Mouse (Mus musculus) hematopoietic multipotent progenitor cell, adult 10-12 weeks (in vitro differentiated cells): ENCODE results near the gene Olfr560. TPM values are rescaled to one million over a fixed set of nuclear protein-coding genes. Genes with fewer than 3 reads are reported as not detected.

Experiments
- polyA plus RNA-seq: library from polyadenylated mRNA; stranded (reverse); fragments of >175 nt; gene quantifications from 2 replicates; pipeline ENCODE4 v1.2.3, GENCODE M21; 2012; ENCODE audit warnings: low replicate concordance

Olfr560 gene
- polyA plus RNA-seq, result not detected in 2 replicates

DNA sequence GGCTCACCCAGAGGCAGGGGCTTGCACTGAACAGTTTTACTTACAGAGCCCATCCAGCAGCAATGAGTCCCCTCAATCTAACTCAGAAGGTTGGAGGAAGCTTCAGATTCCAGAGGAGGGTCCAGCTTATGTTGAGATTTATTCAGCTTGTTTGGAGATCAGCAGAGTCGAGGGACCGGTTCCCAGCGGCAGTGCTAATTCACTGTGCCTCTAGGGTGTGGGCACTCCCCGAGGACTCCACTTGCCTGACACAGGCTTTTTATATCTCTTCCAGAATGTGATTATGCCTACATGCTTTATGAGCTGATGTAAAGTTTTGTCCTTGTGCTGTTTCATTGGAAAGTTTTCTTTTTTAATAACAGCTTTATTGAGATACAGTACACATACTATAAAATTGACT, at the start of gene Olfr560, which contains the start of gene Olfr78:
Gene Olfr560 (minus strand): TSS at position 101 of the 400 bp plus-strand sequence.
Gene Olfr78 (minus strand): TSS at position 206 of the 400 bp plus-strand sequence.

DNA sequence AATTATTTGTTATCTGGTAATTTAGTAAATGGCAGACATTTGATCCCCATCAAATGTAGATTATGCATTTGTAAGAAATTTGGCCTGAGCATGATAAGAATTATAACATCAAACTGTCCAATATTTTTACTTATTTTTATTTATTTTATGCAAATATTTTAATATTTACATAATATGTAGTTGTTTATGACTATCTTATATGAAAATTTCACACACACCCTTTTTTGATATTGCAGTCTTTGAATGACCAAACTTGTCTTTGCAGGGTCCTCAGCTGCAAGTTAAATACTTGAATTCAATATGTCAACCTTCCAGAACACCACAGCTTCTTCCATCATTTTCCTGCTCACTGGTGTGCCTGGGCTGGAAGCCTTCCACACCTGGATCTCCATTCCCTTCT, 44.0 kb upstream of the Olfr560 start, which contains the start of gene Olfr564:
Gene Olfr564 (plus strand): TSS at position 301 of the 400 bp plus-strand sequence.

DNA sequence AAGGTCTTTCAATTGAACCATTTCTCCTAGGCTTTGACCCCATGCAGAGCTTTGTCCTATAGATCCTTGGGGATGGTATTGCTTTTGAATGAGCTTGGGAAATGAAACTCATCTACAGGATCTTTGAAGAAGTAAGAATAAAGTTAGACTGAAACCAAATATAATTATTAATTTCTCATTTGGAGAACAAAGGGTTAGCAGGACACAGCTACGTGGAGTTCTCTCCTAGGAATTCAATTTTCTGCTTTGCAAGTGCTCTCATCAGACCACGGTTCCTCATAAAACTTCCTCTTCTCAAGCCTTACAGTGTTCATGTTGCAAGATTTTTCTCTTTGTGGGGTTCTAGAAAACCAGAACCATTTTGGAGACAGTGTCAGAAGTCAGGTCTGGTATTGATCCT, 11.8 kb upstream of the Olfr560 start, which contains the start of gene Olfr561:
Gene Olfr561 (plus strand): TSS at position 301 of the 400 bp plus-strand sequence.

DNA sequence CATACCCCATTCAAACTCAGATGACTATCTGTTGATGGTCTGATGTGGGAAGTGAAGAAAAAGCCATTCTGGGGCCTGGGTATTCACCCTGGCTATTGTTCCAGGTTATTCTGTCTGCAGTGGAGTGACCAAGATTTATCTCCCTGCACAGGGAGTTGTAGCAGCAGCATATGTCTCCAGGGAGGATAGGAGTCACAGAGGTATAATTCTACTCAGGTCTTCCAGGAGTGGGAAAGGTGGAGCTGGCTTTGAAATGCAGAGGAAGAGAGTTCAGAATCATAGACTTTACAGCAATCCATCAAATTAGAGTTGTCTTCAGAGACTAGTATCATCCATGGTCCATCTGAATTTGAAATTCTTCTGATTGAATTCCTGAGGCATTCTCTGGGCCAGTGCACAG, 31.8 kb downstream of the Olfr560 start, which contains the start of gene Olfr559:
Gene Olfr559 (minus strand): TSS at position 101 of the 400 bp plus-strand sequence.

DNA sequence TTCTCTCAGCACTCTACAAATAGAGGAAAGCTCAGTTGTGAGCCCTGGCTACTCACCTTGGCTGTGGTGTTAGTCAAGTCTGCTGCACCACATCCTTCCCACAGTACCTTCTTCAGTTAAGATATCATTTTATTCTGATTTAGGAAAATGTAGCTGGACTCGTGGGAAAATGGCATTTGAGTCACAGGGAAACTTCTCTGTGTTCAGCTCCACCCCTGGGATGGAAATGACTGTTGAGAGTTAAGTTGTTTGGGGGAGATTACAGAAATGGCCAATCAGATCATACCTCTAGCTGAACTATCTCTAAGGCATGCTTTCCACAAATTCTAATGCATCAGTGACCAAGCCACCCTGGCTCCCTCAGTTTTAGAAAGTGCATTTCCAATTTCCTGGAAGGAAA, 40.2 kb downstream of the Olfr560 start, which contains the start of gene Olfr33:
Gene Olfr33 (minus strand): TSS at position 101 of the 400 bp plus-strand sequence.

DNA sequence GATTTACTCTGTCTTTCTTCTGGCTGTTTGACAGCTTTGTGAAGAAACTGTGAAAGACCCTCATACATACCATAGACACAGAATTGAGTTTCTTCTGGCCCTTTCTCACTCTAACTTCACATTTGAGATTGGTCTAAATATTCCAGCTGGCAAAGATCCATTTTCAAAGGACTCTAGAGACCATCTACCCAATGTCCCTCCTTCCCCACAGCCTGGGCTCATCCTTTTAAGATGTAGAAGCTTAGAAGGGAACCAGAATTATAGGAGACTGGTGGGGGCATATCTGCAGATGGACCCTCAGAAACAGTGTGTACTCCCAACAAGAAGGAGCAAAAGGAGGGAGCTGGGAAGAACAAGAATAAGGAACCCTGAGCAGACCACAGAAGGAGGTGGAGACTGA, 57.3 kb downstream of the Olfr560 start, which contains the start of gene Olfr558:
Gene Olfr558 (plus strand): TSS at position 301 of the 400 bp plus-strand sequence.

Other genes with a start within 250 kb of the Olfr560 start
- gene Olfr547, start 224.6 kb downstream of the Olfr560 start, polyA plus RNA-seq, result not detected in 2 replicates
- gene Olfr548-ps1, start 218.5 kb downstream of the Olfr560 start, polyA plus RNA-seq, result not detected in 2 replicates
- gene Olfr549, start 209.5 kb downstream of the Olfr560 start, polyA plus RNA-seq, result not detected in 2 replicates
- 11.8 and 24.5 TPM in 2 replicates for gene Trim21, start 193.9 kb downstream of the Olfr560 start, polyA plus RNA-seq
- not detected in 2 replicates for gene Olfr550, start 187.9 kb downstream of the Olfr560 start, polyA plus RNA-seq
- not detected in 2 replicates for gene Olfr551, start 167.5 kb downstream of the Olfr560 start, polyA plus RNA-seq
- not detected in 2 replicates for gene Olfr552, start 161.6 kb downstream of the Olfr560 start, polyA plus RNA-seq
- gene Olfr553, start 141.1 kb downstream of the Olfr560 start, polyA plus RNA-seq, result not detected in 2 replicates
- gene Olfr554, start 120.9 kb downstream of the Olfr560 start, polyA plus RNA-seq, result not detected in 2 replicates
- gene Olfr555, start 100.5 kb downstream of the Olfr560 start, polyA plus RNA-seq, result not detected in 2 replicates
- gene Olfr556, start 94.5 kb downstream of the Olfr560 start, polyA plus RNA-seq, result not detected in 2 replicates
- gene Trim68, start 72.0 kb downstream of the Olfr560 start, polyA plus RNA-seq, result 5.2 and 5.8 TPM in 2 replicates
- gene Olfr557, start 63.5 kb downstream of the Olfr560 start, polyA plus RNA-seq, result not detected in 2 replicates
- gene Olfr558, start 57.2 kb downstream of the Olfr560 start, polyA plus RNA-seq, result not detected in 2 replicates
- not detected in 2 replicates for gene Olfr33, start 40.3 kb downstream of the Olfr560 start, polyA plus RNA-seq
- not detected in 2 replicates for gene Olfr559, start 31.9 kb downstream of the Olfr560 start, polyA plus RNA-seq
- gene Olfr78, start 105 bp upstream of the Olfr560 start, polyA plus RNA-seq, result not detected in 2 replicates
- not detected in 2 replicates for gene Olfr561, start 11.9 kb upstream of the Olfr560 start, polyA plus RNA-seq
- not detected in 2 replicates for gene Olfr564, start 44.1 kb upstream of the Olfr560 start, polyA plus RNA-seq
- not detected in 2 replicates for gene Olfr566, start 99.4 kb upstream of the Olfr560 start, polyA plus RNA-seq
- gene Olfr568, start 117.8 kb upstream of the Olfr560 start, polyA plus RNA-seq, result not detected in 2 replicates
- not detected in 2 replicates for gene Olfr569, start 131.5 kb upstream of the Olfr560 start, polyA plus RNA-seq
- not detected in 2 replicates for gene Olfr570, start 135.2 kb upstream of the Olfr560 start, polyA plus RNA-seq
- not detected in 2 replicates for gene Olfr571, start 158.2 kb upstream of the Olfr560 start, polyA plus RNA-seq
- gene Olfr572, start 165.0 kb upstream of the Olfr560 start, polyA plus RNA-seq, result not detected in 2 replicates
- not detected in 2 replicates for gene Olfr573-ps1, start 183.2 kb upstream of the Olfr560 start, polyA plus RNA-seq
- gene Olfr574, start 189.1 kb upstream of the Olfr560 start, polyA plus RNA-seq, result not detected in 2 replicates
- not detected in 2 replicates for gene Olfr575, start 199.4 kb upstream of the Olfr560 start, polyA plus RNA-seq
- gene Olfr576, start 203.3 kb upstream of the Olfr560 start, polyA plus RNA-seq, result not detected in 2 replicates
- not detected in 2 replicates for gene Olfr577, start 216.6 kb upstream of the Olfr560 start, polyA plus RNA-seq
- gene Olfr578, start 230.0 kb upstream of the Olfr560 start, polyA plus RNA-seq, result not detected in 2 replicates